Mouse (Mus musculus): ENCODE measurements around the gene Trim41.

The Trim41 gene

DNA sequence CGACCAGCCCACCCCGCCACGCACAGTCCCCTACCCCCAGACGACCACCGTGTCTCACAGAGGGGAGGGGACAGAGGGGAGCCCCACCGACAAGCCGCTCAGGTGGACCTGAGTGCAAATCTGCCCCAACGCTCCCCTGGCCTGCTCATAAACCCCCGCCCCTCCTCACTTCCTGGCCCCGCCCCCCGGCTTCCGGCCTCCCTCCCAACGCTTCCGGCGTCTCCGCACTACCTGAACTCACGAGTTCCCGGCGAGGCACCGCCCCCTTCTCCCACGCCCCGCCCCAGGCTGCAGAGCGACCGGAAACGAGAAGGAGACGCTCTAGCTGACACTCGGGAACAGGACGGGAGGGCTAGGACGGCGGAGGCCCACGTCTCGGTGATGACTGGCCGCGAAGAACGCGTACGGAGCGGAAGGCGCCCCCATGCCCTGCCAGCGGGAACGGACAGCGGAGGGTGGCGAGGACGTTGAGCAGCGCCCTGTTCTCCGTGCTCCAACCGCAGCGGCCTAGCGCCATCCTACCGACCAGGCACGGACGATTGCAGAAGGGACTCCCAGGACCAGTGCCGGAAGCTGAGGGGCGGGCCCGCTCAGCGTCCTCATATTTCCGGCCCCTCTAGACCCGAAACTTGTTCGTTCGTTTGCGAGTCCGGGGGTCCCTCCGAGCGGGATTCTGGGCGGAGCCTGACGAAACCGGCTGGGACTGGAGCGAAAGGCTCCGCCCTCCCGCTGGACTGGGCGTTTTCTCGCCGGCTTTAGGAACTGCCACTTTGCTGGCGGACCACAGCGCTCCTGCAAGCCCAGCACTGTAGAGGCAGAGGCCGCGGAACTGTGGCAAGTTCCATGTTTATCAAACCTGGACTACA is at the start of gene Trim41:
Gene Trim41 (minus strand): TSS at position 554 of the 866 bp plus-strand sequence.
- in situ Hi-C loops (cut with MboI, MseI): loop anchor here (5.0 kb wide), 1 partner anchor 35 kb away; no protein-coding TSS in a partner anchor

DNA sequence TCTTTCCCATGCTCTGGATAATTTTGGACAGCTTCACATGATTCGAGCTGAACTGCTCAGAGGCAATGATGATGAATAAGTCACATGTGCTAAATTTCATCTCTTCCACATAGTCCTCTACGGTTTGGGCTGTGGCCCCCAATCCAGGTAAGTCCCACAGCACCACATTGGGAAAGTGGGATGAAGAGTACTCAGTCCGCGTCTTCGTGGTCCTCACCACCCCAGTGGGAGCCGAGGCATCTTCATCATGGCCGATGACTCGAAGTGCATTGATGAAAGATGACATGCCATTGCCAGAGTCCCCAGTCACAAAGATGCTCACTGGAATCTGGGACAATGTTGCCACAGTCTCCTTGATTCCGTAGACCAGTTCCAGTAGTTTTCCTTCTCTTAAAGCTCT is 49.3 kb upstream of the Trim41 start:
- in situ Hi-C loops (cut with MboI, MseI): no loop called here

DNA sequence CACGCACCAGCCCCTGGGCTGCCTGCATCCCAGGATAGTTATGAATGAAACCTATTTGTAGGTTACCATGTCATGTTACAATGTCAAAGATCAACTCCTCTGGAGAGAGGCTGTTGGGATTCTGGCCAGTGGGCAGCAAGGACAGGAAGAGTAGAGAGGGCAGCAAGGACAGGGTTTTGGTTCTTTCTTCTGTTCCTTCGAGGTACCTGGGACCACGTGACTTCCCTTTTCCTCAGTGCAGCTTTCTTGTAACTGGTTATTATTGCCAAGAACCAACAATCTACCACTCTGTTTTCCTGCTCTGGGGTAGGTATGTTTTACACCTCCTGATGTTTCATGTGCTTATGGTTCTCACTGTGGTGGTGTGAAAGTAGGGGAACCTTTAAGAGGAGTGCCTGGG is 46.7 kb upstream of the Trim41 start:
- in situ Hi-C loops (cut with MboI, MseI): no loop called here

DNA sequence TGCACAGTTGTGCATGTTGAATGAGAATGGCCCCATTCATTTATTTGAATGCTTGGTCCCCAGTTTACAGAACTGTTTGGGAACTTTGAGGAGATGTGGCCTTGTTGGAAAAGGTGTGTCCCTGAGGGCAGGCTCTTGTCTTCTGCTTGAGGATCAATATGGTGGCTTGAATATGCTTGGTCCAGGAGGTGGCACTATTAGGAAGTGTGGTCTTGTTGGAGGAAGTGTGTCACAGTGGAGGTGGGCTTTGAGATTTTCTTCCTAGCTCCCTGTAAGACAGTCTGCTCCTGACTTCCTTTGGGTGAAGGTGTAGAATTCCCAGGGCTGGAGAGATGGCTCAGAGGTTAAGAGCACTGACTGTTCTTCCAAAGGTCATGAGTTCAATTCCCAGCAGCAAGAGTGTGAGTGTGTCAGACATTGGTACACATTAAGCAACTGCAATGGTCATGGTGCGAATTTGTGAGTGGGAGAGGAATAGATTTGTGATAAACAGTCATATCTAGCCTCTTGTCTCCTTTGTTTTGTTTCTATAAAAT is 45.7 kb upstream of the Trim41 start:
- in situ Hi-C loops (cut with MboI, MseI): no loop called here

DNA sequence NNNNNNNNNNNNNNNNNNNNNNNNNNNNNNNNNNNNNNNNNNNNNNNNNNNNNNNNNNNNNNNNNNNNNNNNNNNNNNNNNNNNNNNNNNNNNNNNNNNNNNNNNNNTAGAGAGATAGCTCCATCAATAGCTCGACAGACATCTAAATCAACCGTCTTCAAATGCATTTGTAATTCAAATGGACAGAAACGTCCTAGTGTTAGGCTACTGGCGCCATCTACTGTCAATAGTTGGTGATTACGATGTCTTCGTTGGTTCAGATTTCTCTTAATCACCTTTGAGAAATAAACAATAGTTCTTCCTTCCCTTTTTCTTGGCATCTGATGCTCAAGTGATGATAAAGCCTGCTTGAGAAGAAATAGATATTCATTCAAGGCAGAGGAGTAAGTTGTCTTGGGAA is 41.9 kb upstream of the Trim41 start:
- in situ Hi-C loops (cut with MboI, MseI): loop anchor here (5.0 to 10.0 kb wide), 2 partner anchors 72 to 386 kb away; partner anchors contain the start of gene Mgat1

DNA sequence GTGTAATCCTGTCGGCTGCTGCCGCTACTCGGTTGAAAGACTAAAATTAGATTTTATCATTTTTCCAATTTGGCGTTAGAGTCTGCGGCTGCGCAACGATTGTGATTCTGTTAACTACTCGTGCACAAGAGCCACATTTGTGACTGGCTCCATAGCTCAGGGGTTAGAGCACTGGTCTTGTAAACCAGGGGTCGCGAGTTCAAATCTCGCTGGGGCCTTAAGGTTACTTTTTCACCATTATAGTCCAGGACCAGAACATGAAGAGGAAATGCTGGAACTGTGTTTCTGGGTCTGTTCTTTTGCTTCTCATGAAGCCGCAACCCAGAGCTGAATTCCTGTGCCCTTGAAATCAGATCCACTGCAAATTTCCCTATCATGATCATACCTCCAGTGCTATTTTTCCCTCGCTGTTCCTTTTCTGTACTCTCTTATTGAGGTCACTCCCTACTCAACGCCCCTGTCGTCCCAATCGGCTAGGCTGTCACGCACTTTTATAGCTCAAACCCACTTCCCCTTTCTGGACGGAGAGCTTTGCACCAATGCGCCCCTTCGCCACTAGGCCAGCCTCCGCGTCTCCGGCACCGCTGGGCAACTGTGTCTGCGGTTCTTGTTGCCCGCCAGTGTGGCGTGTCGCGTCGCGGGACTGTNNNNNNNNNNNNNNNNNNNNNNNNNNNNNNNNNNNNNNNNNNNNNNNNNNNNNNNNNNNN is 36.5 kb upstream of the Trim41 start:
- in situ Hi-C loops (cut with MboI, MseI): loop anchor here (5.0 to 10.0 kb wide), 2 partner anchors 36 to 391 kb away; partner anchors contain the start of genes Mgat1 and Trim41

DNA sequence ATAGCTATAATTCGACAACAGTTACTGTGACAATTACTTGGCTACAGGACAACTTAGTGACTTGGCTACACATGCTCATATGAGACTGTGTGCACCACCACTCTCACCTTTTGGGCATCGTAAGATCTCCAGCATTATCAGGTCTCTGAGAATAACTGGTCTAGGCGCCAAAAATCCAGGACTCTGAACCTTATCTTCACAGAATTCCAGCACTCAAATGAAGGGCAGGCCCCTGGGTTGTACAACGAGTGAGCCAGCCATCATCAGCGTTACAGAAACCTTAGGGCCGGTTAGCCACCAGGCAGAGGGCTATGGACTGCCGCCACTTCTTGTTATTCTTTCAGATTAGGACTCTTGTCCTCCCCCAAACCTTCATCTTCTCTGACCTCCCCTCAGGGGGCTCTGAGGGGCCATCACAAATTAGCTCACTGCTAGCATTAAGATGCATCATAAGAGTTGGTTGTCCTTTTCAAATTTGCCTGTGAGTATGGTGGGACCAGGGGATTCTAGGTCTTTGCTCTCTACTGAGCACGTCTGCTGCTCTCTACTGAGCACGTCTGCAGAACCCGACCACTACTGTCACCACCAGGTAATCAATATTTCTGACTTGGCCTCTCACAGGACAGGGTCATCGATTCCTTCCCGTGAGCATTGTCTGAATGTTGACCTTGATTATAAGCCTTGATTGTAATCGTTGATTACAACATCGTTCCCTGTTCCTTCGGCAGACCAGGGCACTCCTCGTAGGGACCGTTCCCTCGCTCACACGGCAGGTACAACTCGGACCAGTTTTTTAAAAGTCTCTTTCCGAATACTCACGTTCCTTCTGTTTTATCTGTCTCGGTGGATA is 35.7 kb upstream of the Trim41 start:
- in situ Hi-C loops (cut with MboI, MseI): loop anchor here (5.0 to 10.0 kb wide), 2 partner anchors 36 to 392 kb away; partner anchors contain the start of genes Mgat1 and Trim41

DNA sequence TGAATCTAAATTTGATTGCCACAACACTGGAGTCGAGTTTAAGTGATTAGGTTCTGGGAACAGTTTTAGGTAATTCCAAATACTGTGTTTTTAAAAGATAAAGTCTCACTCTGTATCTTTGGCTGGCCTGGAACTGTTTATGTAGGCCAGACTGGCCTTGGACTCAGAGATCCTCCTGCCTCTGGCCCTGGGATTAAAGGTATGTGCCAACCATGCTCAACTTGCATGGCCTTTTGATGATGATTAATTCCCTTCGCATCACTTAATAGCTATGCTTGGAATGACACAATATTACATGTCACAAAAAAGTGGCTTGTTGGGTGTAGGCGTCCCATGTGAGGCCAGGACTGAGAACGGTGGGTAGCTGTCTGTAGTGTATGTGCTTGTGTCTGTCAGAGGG is 35.0 kb upstream of the Trim41 start:
- in situ Hi-C loops (cut with MboI, MseI): loop anchor here (5.0 to 10.0 kb wide), 2 partner anchors 35 to 393 kb away; partner anchors contain the start of genes Mgat1 and Trim41

DNA sequence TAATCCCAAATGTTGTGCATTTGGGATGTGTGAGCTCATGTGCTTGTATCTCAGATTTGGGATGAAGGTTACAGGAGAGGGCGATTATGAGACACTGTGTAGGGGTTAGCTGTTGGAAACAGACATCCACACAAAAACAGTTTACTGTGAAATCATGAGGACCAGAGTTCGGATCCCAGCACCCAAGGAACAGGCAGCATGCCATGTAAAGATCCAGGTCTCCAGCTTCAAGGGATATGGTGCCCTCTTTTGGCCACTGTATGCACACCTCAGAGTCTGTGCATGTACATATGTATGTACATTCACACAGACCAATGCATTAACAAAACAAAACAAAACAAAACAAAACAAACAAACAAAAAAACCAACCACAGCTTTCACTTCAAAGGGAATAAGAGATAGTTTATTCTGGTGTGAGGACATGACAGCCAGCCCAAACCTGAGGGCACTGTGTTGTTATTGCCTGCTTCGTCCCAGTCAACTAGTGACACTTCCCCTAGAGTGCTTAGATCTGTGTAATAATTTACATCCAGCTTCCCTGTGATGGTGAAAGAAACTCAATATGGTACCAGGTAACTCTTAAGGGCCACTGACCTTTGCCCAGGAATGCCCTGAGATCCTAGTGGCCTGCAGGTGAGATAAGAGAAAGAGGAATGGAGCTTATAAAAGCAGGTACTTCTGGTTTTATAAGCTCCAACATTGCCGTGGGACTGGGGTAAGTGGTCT is 34.3 kb upstream of the Trim41 start:
- in situ Hi-C loops (cut with MboI, MseI): loop anchor here (5.0 to 10.0 kb wide), 2 partner anchors 34 to 393 kb away; partner anchors contain the start of genes Mgat1 and Trim41

DNA sequence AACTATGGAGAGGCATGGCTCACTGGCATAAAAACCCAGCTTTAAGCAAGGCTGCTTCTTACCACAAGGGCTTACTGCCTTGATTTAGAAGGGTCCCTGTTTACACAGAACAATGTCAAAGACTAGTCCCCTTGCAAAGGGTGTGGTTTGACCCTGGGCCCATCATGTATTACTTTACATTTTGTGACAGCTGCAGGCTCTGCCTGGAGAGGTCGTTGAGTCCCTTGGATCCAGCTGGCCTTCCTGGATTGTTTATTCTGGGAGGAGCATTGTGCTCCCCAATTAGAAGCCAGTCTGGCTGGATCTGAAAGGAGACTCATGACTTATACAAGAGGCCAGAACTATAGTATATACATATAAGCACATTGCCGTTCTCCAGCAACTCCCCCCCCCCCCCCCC is 33.1 kb upstream of the Trim41 start:
- in situ Hi-C loops (cut with MboI, MseI): loop anchor here (5.0 to 10.0 kb wide), 2 partner anchors 33 to 395 kb away; partner anchors contain the start of genes Mgat1 and Trim41

DNA sequence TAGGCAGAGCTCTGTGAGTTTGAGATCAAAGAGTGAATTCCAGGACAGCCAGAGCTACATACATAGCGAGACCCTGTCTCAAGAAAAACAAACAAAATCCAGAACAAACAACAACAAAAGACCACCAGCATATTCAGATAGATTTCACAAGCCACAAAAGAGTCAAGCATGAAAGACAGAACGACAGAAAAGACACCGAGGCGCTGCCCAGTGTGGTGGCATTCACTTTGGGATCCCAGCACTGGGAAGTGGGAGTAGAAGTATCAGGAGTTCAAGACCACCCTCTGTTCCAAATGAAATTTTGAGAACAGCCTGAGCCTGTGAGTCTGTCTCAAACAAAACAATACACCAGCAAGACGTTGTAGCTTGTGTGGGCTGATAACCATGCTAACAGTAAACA is 29.7 kb upstream of the Trim41 start:
- in situ Hi-C loops (cut with MboI, MseI): loop anchor here (25.0 kb wide), 1 partner anchor 865 kb away; the partner anchor contains the start of gene Cnot6

DNA sequence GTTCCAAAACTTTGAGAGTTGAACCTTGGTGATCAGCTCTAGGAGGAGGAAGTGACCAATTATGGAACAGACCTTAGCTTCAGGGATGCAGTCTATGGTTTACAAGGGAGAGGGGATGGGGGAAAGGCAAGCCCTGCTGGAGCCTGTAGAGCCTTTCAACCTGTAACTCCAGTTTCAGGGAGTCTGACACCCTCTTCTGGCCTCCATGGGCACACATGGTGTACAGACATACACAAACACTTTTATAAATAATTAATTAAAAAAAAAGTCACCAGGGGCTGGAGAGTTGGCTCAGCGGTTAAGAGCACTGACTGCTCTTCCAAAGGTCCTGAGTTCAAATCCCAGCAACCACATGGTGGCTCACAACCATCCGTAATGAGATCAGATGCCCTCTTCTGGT is 29.2 kb upstream of the Trim41 start:
- in situ Hi-C loops (cut with MboI, MseI): loop anchor here (25.0 kb wide), 1 partner anchor 866 kb away; the partner anchor contains the start of gene Cnot6

DNA sequence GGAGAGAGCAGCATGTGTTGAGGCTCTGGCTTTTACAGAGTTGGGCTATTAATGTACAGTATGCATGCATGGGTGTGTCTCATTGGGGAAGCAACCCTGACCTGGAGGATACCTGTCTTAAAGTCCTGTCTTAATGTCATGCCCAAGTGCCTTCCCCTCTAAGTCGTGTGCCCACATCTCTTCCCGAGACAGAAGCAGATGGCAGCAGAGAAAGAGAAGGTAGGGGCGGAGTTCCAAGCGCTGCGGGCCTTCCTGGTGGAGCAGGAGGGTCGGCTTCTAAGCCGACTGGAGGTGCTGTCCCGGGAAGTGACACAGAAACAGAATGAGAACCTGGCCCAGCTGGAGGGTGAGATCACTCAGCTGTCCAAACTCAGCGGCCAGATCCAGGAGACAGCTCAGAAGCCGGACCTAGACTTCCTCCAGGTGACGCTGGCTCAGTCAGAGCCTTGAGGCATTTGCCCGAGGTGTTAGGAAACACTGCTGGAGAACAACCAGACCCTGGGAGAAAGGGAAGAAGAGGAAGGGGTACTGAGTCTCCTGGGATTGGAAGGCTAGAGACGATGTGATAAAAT is 28.2 kb upstream of the Trim41 start:
- in situ Hi-C loops (cut with MboI, MseI): loop anchor here (25.0 kb wide), 1 partner anchor 867 kb away; the partner anchor contains the start of gene Cnot6

DNA sequence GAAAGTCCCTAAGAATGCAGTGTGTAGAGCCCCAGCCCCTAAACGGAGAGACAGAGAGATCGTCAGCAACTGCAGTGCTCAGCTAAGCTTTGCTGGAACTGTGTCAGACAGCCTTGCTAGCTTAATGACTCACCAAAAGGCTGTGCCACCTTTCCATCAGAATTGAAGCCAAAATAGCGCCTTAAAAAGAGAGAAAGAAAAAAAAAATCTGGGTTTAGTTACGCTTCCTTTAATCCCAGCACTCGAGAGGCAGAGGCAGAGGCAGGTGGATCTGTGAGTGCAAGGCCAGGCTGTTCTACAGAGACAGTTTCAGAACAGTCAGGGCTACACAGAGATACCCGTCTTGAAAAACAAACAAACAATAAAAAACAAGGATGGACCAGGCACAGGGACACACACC is 27.2 kb upstream of the Trim41 start:
- in situ Hi-C loops (cut with MboI, MseI): loop anchor here (25.0 kb wide), 1 partner anchor 868 kb away; the partner anchor contains the start of gene Cnot6

DNA sequence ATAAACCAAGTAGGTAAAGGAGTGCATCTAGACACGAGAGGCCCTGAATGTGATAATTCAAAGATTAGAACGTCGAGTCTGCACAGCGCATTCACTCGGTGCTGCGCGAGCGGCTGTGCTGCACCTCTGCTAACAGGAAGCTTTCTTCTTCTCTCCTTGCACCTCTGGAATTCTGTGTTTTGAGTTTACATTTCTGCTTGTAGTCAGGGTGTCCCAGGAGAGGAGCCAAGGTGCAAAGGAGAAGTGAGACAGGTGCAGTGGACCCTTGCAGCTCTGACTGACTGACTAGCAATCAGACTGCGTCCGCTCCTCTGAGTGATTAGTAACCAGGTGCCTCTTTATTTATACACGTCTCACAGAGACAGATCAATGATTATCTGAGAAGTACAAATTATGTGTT is 26.0 kb upstream of the Trim41 start:
- in situ Hi-C loops (cut with MboI, MseI): loop anchor here (25.0 kb wide), 1 partner anchor 869 kb away; the partner anchor contains the start of gene Cnot6

DNA sequence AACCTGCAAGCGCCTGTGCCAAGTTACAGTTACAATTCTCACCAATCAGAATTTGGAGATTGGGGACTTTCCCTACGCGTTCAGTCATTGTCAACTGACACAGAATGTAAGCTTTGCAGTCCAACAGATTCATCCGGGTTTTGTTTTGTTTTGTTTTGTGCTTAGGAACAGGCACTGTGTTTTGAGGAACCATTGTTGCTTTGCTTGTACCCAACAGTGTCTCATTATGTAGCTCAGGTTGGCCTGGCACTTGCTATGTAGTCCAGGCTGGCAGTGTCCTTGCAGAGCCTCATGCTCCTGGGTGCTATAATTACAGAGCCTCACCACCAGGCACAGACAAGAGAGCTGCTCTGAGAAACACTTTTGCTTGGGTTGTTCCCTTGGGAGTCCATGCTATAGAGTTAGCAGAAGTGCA is 25.2 kb upstream of the Trim41 start:
- in situ Hi-C loops (cut with MboI, MseI): loop anchor here (25.0 kb wide), 1 partner anchor 870 kb away; the partner anchor contains the start of gene Cnot6

DNA sequence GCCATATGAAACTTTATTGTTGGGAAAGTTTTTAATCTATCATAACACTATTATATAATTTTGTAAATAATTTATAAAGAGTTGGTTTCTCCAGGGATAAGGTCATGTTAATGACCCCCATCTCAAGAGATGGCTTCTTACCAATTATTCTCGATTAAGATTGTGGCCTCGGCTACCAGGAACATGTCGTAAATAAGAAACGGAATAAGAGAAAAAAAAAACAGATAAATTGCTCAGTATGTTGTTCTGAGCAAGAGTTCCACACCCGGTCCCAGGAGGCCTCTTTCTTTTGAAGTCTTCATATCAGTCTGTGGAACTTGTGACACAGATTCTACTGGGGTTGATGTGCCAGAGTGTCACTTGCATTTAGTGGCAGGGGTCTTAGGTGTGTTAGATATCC is 24.1 kb upstream of the Trim41 start:
- in situ Hi-C loops (cut with MboI, MseI): loop anchor here (25.0 kb wide), 1 partner anchor 871 kb away; the partner anchor contains the start of gene Cnot6

DNA sequence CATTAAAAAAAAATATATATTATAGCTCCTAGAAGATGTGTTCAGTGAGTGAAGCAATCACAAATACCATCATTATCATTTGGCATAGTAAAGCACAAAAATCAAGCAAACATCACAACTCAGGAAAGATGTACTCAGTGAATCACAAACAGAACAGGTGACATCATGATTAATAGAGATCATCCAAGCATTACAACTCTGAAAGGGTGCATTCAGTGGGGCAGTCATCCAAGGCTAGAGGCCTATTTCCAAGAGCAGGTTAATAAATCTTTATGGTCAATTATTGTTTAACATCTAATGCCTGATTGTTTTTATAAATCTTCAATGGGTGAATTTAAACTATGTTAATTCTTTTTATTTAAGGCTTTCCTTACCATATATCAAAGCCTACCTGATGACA is 23.7 kb upstream of the Trim41 start:
- in situ Hi-C loops (cut with MboI, MseI): loop anchor here (25.0 kb wide), 1 partner anchor 871 kb away; the partner anchor contains the start of gene Cnot6
